Mouse (Mus musculus) hindbrain, postnatal 0 days (tissue): ENCODE data around the gene Muc1. TPM values are rescaled to one million over a fixed set of nuclear protein-coding genes. Genes with fewer than 3 reads are reported as not detected.

Source experiments
- ATAC-seq: fragments of 200-750 bp; cut with Nextera tagmentation; 2 replicates; pipeline ENCODE4 v1.8.0; 2017; ENCODE audit warnings: mild to moderate bottlenecking, moderate TSS enrichment, moderate library complexity
- DNase-seq: peaks from one replicate; pipeline ENCODE4 v3.0.0-alpha.2; 2015; ENCODE audit warnings: low spot score
- H3K27ac ChIP-seq: fragments of 300-500 bp; sonication (generic); 2 replicates; pipeline ENCODE4 v1.5.1; 2014; ENCODE audit warnings: mild to moderate bottlenecking
- H3K27me3 ChIP-seq: fragments of 300-500 bp; sonication (generic); 2 replicates; pipeline ENCODE4 v1.6.1; 2014; ENCODE audit warnings: low read length, mixed read lengths; ENCODE audit not compliant: insufficient read depth
- H3K36me3 ChIP-seq: fragments of 300-500 bp; sonication (generic); 2 replicates; pipeline ENCODE4 v1.6.1; 2014; ENCODE audit warnings: low read length, mixed read lengths; ENCODE audit not compliant: insufficient read depth
- H3K4me1 ChIP-seq: fragments of 300-500 bp; sonication (generic); 2 replicates; pipeline ENCODE4 v1.6.1; 2014; ENCODE audit warnings: antibody characterized with exemption, low read length, mixed read lengths; ENCODE audit not compliant: insufficient read depth
- H3K4me2 ChIP-seq: fragments of 300-500 bp; sonication (generic); 2 replicates; pipeline ENCODE4 v1.6.1; 2014; ENCODE audit warnings: low read depth, mild to moderate bottlenecking, low read length, moderate library complexity, mixed read lengths
- H3K4me3 ChIP-seq: fragments of 300-500 bp; sonication (generic); 2 replicates; pipeline ENCODE4 v1.5.1; 2014; ENCODE audit warnings: low read length
- H3K9ac ChIP-seq: fragments of 300-500 bp; sonication (generic); replicated peaks from 2 replicates; pipeline ENCODE4 v1.6.1; 2014; ENCODE audit warnings: mild to moderate bottlenecking, low read length, moderate library complexity, mixed read lengths
- H3K9me3 ChIP-seq: fragments of 300-500 bp; sonication (generic); 2 replicates; pipeline ENCODE4 v1.6.1; 2016; ENCODE audit warnings: low read length, mixed read lengths
- CTCF ChIP-seq: IDR thresholded peaks from 2 replicates; pipeline ENCODE4 v1.5.1; 2016; ENCODE audit warnings: antibody characterized with exemption, control low read depth, low read depth
- WGBS: fragments of 180-500 bp; shearing (Covaris S2); extraction: QIAGEN DNeasy Blood & Tissue Kit; methylation state at CpG from one replicate; pipeline ENCODE4 v1.1.7; 2014; 5-methylcytosine and 5-hydroxymethylcytosine counted together
- polyA plus RNA-seq: library from polyadenylated mRNA; unstranded; fragments of >200 nt; fragmentation: Nextera tagmentation; extraction: Ambion mirVana; gene quantifications from 2 replicates; pipeline ENCODE4 v1.2.1, GENCODE M21; 2015
- total RNA-seq: library from RNA; depleted of rRNA; stranded (reverse); fragments of >200 nt; gene quantifications from 2 replicates; pipeline ENCODE4 v1.2.3, GENCODE M21; 2014; rRNA removed

Gene Muc1
- total RNA-seq: 1.9 TPM in 2 replicates
- 0.82 and 1.5 TPM in 2 replicates for polyA plus RNA-seq

DNA sequence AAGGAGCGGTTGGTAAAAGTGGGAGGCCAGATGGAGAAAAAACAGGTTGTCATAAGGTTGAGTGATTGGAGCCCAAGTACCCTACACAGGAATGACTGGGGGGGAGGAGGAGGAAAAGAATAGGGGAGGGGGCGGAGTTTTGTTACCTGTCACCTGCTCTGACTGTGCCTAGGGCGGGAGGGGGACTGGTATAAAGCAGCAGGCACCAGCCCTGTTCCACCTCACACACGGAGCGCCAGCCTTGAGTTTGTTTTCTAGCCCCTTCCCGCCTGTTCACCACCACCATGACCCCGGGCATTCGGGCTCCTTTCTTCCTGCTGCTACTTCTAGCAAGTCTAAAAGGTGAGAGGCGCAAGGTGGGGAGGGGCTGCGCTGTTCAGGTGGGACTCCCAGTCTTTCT, at the start of gene Muc1:
Gene Muc1 (plus strand): TSS at position 222 of the 400 bp plus-strand sequence.
- H3K36me3 ChIP-seq: no peaks in the 10 kb centered on the region
- peaks cover 12% of the 10 kb centered on the region; the same call in 1 of the 2 replicates for H3K4me1 ChIP-seq
- ATAC-seq: no peak
- no peak for DNase-seq
- 36% methylated on average over 10 of the region's 10 CpGs for WGBS
- H3K27ac ChIP-seq: peak within 1 kb of the TSS; percentile 78
- peak within 1 kb of the TSS; percentile 45 for H3K9ac ChIP-seq
- H3K4me2 ChIP-seq: peak within 1 kb of the TSS; percentile 68
- no peak for TF ChIP-seq CTCF
- H3K4me3 ChIP-seq: peak within 1 kb of the TSS; percentile 40
- H3K27me3 ChIP-seq: no peaks in the 10 kb centered on the region
- no peaks in the 10 kb centered on the region for H3K9me3 ChIP-seq

GRCm38 (mm10) chr3:89181749-89182500, 46.9 kb upstream of the Muc1 start:
- no peaks in the 10 kb centered on the region for H3K27me3 ChIP-seq
- TF ChIP-seq CTCF: no peak
- H3K9ac ChIP-seq: no peak overlapping the region
- peak overlapping the region; percentile 90; the same call in 1 of the 2 replicates for H3K27ac ChIP-seq
- H3K4me2 ChIP-seq: no peak overlapping the region
- no peak for DNase-seq
- WGBS: 90% methylated on average over 27 of the region's 27 CpGs
- no peak for ATAC-seq
- peaks cover 24% of the 10 kb centered on the region; the same call in 1 of the 2 replicates for H3K36me3 ChIP-seq
- peaks cover 15% of the 10 kb centered on the region for H3K4me1 ChIP-seq
- H3K9me3 ChIP-seq: no peaks in the 10 kb centered on the region
- H3K4me3 ChIP-seq: no peak overlapping the region

GRCm38 (mm10) chr3:89182531-89183057, 46.3 kb upstream of the Muc1 start:
- peaks cover 24% of the 10 kb centered on the region; the same call in 1 of the 2 replicates for H3K36me3 ChIP-seq
- 47% methylated on average over 7 of the region's 7 CpGs for whole genome bisulfite sequencing
- H3K4me2 ChIP-seq: peak overlapping the region; percentile 99
- peak overlapping the region; percentile 65 for H3K4me3 ChIP-seq
- no peak for TF ChIP-seq CTCF
- H3K9ac ChIP-seq: peak overlapping the region; percentile 79; the same call in 1 of the 2 replicates
- peaks cover 15% of the 10 kb centered on the region for H3K4me1 ChIP-seq
- DNase-seq (no peak), ATAC-seq (0 out of 2 replicates have a peak, but pooled peaks have one; percentile 4)
- H3K27me3 ChIP-seq: no peaks in the 10 kb centered on the region
- H3K27ac ChIP-seq: peak overlapping the region; percentile 90
- no peaks in the 10 kb centered on the region for H3K9me3 ChIP-seq

DNA sequence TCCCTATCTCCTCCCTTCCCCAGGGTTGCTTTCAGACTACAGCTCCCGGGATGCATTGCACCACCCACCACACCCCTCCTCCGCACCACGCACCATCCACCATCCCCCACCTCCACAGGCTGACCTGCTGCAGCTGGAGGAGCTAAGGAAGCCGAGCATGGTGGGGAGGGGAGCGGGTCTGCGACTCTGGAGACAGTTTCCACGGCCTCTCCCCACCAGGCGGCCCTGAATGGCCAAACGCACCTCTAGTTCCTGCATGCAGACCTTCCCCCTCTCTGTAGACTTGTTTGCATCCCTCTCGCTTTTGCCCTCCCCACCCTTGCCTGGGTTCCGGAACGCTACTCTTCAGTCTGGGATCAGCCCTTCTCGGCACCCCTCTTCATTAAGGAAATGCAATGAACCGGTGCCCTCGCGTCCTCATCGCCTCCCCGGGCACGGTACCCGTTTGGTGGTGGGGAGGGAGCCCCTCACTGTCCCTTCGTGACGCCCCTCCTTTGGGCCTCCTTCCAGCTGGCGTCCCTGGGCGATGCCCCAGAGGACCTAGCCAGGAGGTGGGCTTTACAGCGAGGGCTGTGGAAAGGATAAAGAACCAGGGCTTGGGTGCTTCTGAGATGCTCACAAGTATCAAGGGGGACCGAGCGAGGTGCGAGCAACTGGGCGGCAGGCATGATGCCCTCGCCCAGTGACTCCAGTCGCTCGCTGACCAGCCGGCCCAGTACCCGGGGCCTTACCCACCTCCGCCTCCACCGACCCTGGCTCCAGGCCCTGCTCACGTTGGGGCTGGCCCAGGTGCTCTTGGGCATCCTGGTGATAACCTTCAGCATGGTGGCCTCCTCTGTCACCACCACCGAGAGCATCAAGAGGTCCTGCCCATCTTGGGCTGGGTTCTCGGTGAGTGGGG, 45.5 kb upstream of the Muc1 start, which contains the start of gene Fam189b:
Gene Fam189b (plus strand): TSS at position 86 of the 901 bp plus-strand sequence.
- Histone ChIP-seq H3K27ac (peak within 1 kb of the TSS; percentile 90), H3K27me3 (no peaks in the 10 kb centered on the region), H3K4me1 (peaks cover 11% of the 10 kb centered on the region), H3K9me3 (no peaks in the 10 kb centered on the region), H3K4me3 (peak within 1 kb of the TSS; percentile 65), H3K4me2 (peak within 1 kb of the TSS; percentile 99), H3K9ac (peak within 1 kb of the TSS; percentile 79), H3K36me3 (peaks cover 24% of the 10 kb centered on the region; the same call in 1 of the 2 replicates)
- DNase-seq (peak; percentile 92), ATAC-seq (peak; percentile 93)
- TF ChIP-seq CTCF: peak; percentile 44
- WGBS: 6% methylated on average over 39 of the region's 39 CpGs

GRCm38 (mm10) chr3:89183959-89184315, 44.9 kb upstream of the Muc1 start:
- ATAC-seq (peak; percentile 1; the same call in 1 of the 2 replicates), DNase-seq (peak; percentile 38)
- H3K36me3 ChIP-seq: peaks cover 24% of the 10 kb centered on the region; the same call in 1 of the 2 replicates
- peak overlapping the region; percentile 79 for H3K9ac ChIP-seq
- no peaks in the 10 kb centered on the region for H3K27me3 ChIP-seq
- H3K4me3 ChIP-seq: peak overlapping the region; percentile 65
- 0 out of 2 replicates have a peak, but pooled peaks cover 6% of the 10 kb centered on the region for H3K4me1 ChIP-seq
- no peak for TF ChIP-seq CTCF
- H3K9me3 ChIP-seq: no peaks in the 10 kb centered on the region
- peak overlapping the region; percentile 90 for H3K27ac ChIP-seq
- 50% methylated on average over 6 of the region's 6 CpGs for WGBS
- H3K4me2 ChIP-seq: peak overlapping the region; percentile 99

GRCm38 (mm10) chr3:89187197-89187596, 41.7 kb upstream of the Muc1 start:
- no peak for TF ChIP-seq CTCF
- no peaks in the 10 kb centered on the region for H3K9me3 ChIP-seq
- ATAC-seq (no peak), DNase-seq (no peak)
- H3K36me3 ChIP-seq: peaks cover 4% of the 10 kb centered on the region; the same call in 1 of the 2 replicates
- H3K27me3 ChIP-seq: no peaks in the 10 kb centered on the region
- H3K27ac ChIP-seq: no peak overlapping the region
- H3K4me1 ChIP-seq: 0 out of 2 replicates have a peak, but pooled peaks cover 6% of the 10 kb centered on the region
- no peak overlapping the region for H3K9ac ChIP-seq
- H3K4me2 ChIP-seq: no peak overlapping the region
- WGBS: 35% methylated on average over 23 of the region's 23 CpGs
- no peak overlapping the region for H3K4me3 ChIP-seq
